Mouse (Mus musculus): ENCODE measurements around the gene Dgkd.

The Dgkd gene

DNA sequence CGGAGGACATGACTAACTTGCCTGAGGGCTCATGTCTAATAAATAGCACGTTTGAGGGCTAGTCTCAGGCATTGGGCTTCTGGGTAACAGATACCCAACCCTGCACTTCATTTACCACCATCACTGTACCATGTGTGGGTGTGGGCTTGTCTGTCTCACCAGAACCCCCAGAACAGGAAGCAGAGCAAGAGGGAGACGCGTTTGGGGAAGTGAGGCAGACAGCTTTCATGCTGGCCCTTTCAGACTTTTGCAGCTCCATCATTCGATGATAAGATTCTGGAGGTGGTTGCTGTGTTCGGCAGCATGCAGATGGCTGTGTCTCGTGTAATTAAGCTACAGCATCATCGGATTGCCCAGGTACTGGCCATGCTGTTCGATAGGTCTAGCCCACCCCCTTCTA lies 82.0 kb downstream of the Dgkd start:
- no peak for DNase-seq (ENCODE audit: inconsistent age in 2 of 2, low spot score in 1 of 2)

DNA sequence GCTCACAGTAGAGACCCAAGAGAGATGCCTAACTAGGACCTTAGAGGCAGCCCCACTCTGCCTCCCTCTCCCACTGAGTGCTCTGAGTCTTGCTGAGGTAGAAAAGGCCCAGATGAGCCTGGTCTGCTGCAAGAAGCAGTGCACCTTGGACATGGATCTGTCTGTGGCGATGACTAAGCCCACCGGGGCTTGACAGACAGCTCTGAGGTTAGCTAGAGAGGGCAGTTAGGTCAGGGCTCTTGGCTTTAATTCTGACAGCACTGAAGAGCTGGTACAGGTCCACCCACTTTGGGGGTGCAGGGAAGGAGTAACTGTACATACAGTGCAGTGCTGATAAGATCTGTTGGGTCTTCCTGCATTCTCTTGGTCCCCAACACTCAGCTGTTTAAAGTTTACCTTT lies 82.5 kb downstream of the Dgkd start:
- DNase-seq (ENCODE audit: inconsistent age in 2 of 2, low spot score in 1 of 2): peak; percentile 50 to 54

DNA sequence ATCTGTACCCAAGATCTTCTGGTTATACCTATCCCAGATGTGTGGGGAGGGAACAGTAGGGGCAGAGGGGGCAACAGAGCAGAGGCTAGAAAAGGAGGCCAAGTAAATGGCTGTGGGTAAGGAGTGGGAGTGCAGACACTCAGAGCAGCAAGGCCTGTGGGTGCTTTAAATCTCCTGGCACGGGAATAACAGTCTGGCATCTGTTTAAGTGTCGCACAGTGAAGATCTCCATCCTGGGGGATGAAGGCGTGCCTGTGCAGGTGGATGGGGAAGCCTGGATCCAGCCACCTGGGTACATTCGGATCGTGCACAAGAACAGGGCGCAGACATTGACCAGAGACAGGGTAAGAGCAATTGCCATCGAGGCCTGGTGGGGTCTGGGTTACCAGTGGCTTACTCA lies 83.0 kb downstream of the Dgkd start:
- no peak for DNase-seq (ENCODE audit: inconsistent age in 2 of 2, low spot score in 1 of 2)

DNA sequence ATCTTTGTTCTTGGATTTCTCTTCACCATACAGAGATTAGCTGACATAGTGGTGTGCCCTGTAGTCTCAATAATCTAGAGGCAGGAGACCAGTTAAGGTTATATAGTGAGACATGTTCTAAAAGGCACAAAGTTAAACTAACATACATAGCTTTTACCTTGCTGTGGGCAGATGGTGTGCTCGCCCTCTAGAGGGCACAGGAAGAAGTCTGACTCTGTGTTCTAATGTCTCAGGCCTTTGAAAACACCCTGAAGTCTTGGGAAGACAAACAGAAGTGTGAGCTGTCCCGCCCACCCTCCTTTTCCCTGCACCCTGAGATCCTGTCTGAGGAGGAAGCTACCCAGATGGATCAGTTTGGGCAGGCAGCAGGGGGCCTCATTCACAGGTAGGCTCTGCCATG lies 83.4 kb downstream of the Dgkd start:
- no peak for DNase-seq (ENCODE audit: inconsistent age in 2 of 2, low spot score in 1 of 2)

DNA sequence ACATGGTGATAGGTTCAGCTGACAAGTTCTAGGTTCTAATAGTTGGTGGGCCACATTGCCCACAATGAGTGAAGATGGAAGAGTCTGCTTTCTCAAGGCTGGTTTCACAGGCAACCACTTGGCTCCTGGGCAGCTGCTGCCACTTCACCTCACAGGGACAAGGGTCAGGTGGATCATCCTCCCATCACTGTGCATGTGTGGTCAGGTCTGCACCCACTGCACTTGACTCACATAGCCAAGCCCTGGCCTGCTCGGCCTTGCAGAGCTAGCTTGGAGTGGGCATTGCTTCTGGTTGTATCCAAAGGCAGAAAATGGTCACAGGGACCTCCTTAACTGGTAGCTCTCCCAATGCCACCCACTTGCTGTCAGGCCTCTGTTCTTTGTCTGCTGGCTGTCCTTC lies 88.7 kb downstream of the Dgkd start:
- DNase-seq (ENCODE audit: inconsistent age in 2 of 2, low spot score in 1 of 2): no peak

DNA sequence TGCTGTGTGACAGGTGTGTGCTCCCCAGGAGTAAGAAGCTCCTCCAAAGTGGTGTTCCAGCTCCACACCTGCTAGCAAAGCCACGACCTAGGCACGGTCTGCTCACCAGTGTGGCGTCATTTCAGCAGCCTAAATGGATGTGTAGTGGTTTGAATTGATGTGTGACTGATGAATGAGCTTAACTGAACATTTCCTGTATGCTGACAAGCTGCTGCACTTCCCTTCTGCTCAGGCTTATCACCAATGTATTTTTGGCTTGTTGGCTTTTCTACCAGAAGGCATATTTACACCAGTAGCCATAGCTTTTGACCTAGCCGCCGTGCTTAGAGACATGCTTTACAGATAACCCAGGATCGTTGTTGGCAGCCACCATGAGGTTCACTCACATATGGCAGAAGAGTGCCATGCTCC lies 94.6 kb downstream of the Dgkd start:
- no peak for DNase-seq (ENCODE audit: inconsistent age in 2 of 2, low spot score in 1 of 2)

DNA sequence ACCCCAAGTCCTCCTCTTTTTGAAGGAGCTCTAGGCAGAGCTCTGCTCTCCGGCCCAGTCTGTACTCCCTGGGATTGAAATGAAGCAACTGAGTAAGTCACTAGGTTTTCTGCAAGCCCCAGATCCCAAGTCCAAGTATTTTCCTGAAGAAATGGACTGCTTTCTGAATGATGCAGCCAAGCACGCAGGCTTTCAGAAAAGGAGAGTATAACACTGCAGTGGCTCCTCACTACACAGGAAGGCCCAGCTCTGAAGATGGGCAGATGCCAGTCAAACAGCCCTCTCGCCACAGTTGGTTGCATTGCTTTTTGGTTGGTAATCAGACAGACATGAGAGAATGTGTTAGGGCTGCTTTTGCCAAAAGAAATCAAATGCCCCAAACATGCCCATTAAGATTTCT lies 98.6 kb downstream of the Dgkd start:
- no peak for DNase-seq (ENCODE audit: inconsistent age in 2 of 2, low spot score in 1 of 2)

DNA sequence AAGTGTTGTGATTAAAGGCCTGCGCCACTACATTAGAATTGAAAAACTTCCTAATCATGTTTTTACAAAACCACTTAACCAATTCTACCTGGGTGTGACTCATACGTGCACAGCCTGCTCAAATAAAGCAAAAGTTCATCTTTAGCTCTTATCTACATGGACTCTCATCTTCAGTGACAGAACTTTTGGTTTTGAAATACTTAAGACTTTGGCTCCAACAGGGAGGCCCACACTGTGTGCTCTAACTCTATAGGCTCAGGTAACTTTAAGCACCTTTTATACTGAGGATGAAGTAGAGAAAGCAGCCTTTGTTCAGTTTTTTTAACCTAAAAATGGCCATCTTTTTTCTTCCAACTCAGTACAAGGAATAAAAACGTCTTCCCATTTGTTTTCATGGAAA lies 100.0 kb downstream of the Dgkd start:
- DNase-seq (ENCODE audit: inconsistent age in 2 of 2, low spot score in 1 of 2): no peak

DNA sequence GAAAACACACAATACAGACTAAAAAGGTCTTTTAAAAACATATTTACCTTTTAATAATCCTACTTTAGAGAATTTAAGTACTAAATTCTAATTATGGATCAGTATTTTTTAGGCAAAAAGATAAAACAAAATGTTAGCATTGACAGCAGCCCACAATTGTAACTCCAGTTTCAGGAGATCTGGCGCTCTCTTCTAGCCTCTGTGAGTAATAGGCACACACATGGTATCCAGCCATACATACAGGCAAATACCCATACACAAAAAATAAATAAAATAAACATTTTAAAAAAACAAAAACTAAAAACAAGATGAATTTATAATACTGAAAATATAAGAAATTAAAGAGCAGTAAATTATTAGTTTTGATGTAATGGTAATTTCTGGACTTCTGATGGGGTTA lies 105.8 kb downstream of the Dgkd start:
- DNase-seq (ENCODE audit: inconsistent age in 2 of 2, low spot score in 1 of 2): no peak

DNA sequence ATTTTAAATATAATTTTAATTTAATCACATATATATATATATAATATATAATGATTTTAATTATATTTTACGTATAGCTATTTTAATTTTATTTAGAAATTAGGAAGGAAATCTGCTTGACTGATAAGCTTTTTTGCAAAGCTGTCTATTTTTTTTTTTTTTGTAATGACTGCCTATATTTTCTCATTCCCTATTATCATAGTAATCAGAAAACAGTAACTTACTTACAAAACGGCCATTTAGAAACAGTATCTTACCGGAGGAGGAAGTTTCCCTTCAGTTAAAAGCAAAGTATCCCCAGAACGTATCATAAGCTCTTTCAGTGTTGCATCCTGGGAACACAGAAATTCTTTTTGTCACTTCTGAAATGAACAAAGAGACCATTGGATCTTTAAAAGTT lies 106.4 kb downstream of the Dgkd start:
- no peak for DNase-seq (ENCODE audit: inconsistent age in 2 of 2, low spot score in 1 of 2)

DNA sequence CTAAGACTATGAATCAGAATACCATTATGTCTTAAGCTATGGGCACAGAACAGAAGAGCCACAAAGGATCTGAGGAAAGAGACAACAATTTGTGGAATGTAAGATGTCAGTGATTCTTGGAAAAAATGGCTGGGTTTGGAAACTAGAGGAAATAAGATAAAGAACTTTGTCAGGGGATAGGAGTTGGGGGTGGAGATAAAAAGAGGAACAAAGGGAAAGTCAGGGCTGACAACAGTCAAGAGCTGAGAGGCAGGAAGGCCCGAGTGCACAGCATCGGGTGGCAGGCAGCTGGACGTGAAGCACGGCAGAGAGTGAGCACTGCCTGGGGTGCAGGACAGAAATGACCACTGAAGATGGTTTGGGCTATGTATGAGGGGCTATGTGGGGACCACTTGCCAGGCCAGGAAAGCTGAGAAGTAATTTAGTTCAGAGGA lies 106.9 kb downstream of the Dgkd start:
- DNase-seq (ENCODE audit: inconsistent age in 2 of 2, low spot score in 1 of 2): no peak

DNA sequence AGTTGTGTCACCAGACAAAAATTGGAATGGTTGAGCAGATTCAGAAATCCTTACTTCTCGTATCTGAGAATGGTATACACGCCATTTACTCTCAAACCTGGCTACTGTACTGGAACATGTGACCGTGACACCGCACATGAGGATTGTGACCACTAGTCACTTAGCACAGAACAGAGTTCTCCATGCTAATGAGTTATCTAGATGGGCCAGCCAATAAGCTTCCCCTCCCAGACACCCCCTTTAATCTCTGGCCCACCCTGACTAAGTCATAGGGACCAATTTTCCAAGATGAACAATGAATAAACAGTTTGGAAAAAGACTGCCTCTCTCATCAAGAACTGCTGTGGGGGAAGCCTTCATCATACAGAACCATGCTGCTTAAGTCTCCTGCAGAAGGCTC lies 107.7 kb downstream of the Dgkd start:
- DNase-seq (ENCODE audit: inconsistent age in 2 of 2, low spot score in 1 of 2): no peak

DNA sequence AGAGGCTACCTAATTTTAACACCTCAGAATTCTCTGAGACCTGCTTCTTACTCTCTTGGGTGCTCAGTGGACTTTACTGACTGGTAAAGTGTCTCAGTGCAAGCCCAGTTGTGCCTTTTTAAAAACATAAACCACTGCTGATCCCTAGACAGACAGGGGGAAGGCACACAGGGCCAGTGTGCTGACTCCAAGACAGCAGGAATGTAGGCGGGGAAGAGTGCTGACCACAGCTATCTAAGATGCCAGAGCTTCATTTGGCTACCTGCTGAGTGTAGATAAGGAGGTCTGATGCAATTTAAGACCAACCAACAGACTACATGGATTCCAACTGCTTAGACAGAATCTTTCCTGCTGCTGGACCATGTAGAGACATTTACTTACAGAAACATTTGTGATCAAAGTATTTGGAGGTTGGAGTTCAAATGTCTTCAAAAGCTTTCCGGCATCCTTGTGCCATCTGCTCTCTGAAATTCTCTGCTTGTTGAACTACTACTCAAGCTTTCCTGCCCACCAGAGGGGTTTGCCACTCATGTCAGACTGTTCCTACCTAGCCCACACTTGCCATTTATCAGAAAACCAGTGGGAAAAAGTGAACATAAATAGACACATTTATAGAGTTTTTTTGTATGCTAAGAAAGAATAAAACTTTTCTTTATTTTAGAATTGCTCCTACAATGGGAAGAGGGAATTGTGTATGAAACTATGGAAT lies 108.5 kb downstream of the Dgkd start:
- no peak for DNase-seq (ENCODE audit: inconsistent age in 2 of 2, low spot score in 1 of 2)

DNA sequence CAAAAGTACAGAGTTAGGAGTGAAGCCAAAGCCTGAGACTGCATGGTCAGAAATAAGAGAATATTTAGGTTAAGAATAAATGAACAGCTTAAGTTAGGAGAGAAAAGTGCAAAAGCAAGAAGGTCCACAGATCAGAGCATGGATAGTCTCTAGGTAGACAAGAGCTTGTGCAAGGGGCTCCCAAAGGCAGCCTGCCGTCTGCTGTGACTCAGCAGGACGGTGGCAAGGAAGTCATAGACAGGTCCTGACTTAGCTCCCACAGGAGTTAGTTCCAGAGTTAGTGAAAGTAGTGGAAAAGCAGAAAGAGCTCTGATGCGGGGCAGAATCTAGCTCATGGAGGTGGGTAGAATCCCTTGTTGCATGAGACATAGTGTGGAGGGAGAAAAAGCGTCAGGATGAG lies 117.3 kb downstream of the Dgkd start:
- no peak for DNase-seq (ENCODE audit: inconsistent age in 2 of 2, low spot score in 1 of 2)

DNA sequence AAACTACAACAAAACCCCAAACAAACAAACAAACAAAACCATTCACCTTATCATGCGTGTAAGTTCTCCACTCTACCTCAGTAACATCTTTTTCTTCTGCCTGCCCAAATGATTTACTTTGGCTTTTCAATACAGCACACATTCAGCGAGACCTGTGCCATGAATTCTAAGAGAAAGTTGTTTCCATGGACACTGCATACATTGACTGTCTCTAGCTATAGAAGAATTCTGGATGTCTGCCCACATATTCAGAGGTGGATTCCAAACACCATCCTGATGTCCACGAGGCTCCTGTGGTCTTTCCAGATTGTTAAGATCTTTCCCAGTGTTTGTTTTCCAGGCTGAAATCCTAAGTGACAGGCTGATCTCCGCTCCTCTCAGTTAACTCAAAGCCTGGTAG lies 129.2 kb downstream of the Dgkd start:
- no peak for DNase-seq (ENCODE audit: inconsistent age in 2 of 2, low spot score in 1 of 2)

DNA sequence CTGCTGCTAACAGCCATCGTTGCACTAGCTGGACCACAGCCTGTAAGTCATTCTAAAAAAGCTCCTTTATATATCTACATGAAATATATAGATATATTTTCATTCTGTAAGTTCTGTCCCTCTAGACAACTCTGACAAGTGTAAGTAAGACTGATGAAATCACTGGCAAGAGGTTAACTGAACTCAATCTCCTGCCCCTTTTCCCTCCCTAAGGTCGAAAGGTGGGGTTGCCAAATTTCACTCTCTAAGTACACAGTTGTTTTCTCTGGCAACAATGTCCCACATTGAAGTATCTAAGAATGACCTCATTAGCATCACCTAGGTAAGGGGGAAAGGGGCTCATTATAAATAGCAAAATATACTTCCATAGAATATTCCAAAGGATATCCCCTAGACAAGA lies 139.6 kb downstream of the Dgkd start:
- DNase-seq (ENCODE audit: inconsistent age in 2 of 2, low spot score in 1 of 2): no peak

Data from adrenal gland, adult (tissue).